Mouse (Mus musculus): ENCODE data around the gene Gabrg1. TPM values are rescaled to one million over a fixed set of nuclear protein-coding genes. Genes with fewer than 3 reads are reported as not detected.

Gabrg1 gene
- 2.2 and 4.3 TPM in 2 replicates for polyA plus RNA-seq (2015; fragmentation: Nextera tagmentation; extraction: Ambion mirVana)

DNA sequence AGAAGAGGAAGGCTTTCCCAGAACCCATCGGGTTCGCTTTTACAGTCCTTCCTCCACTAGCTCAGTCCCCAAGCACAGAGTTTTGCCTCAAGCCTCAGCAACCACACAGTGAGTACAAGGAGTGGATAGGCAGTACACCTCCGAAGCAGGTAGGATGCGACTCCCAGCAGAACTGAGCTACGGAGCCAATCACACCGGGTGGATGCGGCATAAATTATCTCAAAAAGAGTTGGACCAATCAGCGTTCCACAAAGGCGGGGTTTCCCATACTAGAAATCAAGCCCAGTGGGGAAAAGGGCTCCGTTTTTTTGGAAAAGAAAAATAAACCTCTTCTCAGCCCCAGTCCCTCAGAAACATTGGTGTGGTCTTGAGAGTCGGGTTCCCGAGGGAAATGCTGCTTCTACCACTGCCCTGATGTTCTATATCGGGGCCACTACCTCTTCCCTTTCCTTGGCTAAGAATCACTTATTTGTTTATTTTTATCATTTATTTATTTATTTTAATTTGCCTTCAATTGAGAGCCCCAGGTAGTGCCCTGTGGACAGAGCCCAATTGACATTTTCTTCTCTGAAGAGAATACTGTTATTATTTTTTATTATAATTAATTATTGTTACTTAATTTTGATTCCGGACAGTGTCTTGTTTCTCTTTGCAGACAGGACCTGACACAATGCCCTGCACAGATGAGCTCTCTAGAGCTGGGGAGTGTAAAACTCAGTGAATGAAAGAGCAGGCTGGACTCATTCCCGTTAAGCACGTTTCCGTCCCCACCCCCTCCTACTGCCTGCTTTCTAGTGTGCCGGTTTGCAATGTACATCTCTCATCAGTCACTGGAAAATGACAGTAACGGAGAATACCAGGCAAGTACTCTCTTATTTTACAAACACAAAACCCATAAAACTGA, at the start of gene Gabrg1:
Gene Gabrg1, minus strand, starts transcription at position 426 of the 904 bp plus-strand sequence.
- under 1% methylated on average over 19 of the region's 19 CpGs for WGBS

DNA sequence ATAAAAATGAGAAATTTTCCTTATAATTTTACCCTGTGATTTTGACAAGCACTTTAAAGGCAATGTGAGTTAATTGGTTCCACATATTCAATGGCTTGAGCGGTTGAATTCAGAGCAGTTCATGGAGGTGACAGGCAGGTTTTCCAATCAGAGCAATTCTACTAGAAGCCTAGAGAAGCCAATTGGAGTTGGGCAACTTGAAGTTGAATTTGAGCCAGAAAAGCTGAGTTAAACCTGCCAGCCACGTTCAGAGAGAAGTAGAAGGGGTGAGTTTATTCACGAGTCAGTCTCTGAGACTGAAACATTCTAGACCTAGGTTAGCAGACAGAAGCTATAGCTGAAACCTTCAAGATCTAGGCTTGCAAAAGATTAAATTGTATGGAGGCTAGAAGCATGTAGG, 41.6 kb upstream of the Gabrg1 start:
- 78% methylated on average over 3 of the region's 3 CpGs for WGBS
- H3K9me3 ChIP-seq (replicated peaks), result no peaks in the 10 kb centered on the region
- no peak overlapping the region for H3K9ac ChIP-seq
- no peaks in the 10 kb centered on the region for H3K27me3 ChIP-seq
- no peaks in the 10 kb centered on the region for H3K4me1 ChIP-seq
- no peak for ATAC-seq
- H3K27ac ChIP-seq, result no peak overlapping the region
- H3K4me2 ChIP-seq, result no peak overlapping the region
- no peaks in the 10 kb centered on the region for H3K36me3 ChIP-seq (ENCODE audit: poor library complexity, severe bottlenecking)
- no peak overlapping the region for H3K4me3 ChIP-seq

More for the DNA sequence above, at the start of gene Gabrg1:
- Histone ChIP-seq H3K36me3 (ENCODE audit: poor library complexity, severe bottlenecking) (no peaks in the 10 kb centered on the region), H3K4me1 (peaks cover 6% of the 10 kb centered on the region; the same call in 1 of the 2 replicates), H3K9ac (peak within 1 kb of the TSS; percentile 43), H3K27ac (peak within 1 kb of the TSS; percentile 61), H3K27me3 (no peaks in the 10 kb centered on the region), H3K9me3 (replicated peaks) (no peaks in the 10 kb centered on the region), H3K4me2 (peak within 1 kb of the TSS; percentile 66), H3K4me3 (peak within 1 kb of the TSS; percentile 47)
- ATAC-seq, result peak; percentile 93

DNA sequence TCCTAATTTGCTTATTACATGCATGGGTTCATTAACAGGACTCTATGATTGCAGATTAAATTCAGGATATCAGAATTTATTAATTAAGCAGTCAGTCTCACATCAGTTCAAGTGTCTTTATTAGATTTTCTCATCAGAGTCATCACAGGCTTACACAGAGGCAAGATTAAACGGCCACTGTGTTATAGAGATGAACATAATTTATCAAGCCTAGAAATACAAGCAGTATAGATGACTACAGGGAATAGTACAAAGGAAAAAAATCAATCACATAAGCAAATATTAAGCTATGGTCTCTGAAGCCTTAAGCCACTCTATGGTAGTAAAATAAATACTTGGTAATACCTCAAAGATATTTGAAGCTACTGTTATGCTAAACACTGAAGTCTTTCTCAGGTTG, 27.7 kb upstream of the Gabrg1 start:
- Histone ChIP-seq H3K27ac (no peak overlapping the region), H3K27me3 (no peaks in the 10 kb centered on the region), H3K9ac (no peak overlapping the region), H3K4me3 (no peak overlapping the region), H3K4me2 (no peak overlapping the region), H3K9me3 (replicated peaks) (no peaks in the 10 kb centered on the region), H3K36me3 (ENCODE audit: poor library complexity, severe bottlenecking) (no peaks in the 10 kb centered on the region), H3K4me1 (no peaks in the 10 kb centered on the region)
- WGBS, result 72% methylated on average over 1 of the region's 1 CpGs
- no peak for ATAC-seq

DNA sequence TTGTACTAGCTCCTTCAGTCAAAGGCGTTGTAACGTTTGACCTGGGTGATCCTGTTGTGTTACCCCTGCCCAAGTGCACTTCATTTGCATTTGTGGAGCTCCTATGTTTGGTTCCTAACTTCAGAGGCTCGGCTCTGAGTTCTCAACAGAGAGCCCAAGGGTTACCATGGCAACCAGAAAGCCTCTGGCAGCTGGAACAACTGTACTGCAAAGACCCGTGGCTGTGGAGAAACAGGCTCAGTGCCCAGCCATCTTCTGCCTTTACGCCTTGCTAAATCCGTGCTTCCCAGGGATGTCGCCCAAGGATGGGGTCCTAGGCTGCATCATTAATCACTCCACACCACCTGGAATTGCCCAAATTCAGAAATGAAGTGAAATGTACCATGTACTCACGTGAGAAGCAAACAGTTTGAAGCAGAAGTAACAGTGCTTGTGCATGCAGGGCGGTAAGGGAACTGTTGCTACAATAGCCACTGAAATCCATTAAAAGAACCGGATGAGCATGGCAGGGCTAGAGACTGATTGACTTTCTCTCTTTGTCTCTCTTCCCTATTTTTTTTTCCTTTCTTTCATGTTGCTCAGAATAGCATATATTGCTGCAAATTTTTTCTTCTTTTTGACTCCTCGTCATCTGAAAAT, 798 bp upstream of the Gabrg1 start:
- Histone ChIP-seq H3K4me2 (peak overlapping the region; percentile 66), H3K9me3 (replicated peaks) (no peaks in the 10 kb centered on the region), H3K9ac (peak overlapping the region; percentile 43; the same call in 1 of the 2 replicates), H3K4me1 (peaks cover 6% of the 10 kb centered on the region; the same call in 1 of the 2 replicates), H3K36me3 (ENCODE audit: poor library complexity, severe bottlenecking) (no peaks in the 10 kb centered on the region), H3K27ac (peak overlapping the region; percentile 61), H3K4me3 (peak overlapping the region; percentile 47), H3K27me3 (no peaks in the 10 kb centered on the region)
- 6% methylated on average over 11 of the region's 11 CpGs for WGBS
- ATAC-seq, result peak; percentile 95

DNA sequence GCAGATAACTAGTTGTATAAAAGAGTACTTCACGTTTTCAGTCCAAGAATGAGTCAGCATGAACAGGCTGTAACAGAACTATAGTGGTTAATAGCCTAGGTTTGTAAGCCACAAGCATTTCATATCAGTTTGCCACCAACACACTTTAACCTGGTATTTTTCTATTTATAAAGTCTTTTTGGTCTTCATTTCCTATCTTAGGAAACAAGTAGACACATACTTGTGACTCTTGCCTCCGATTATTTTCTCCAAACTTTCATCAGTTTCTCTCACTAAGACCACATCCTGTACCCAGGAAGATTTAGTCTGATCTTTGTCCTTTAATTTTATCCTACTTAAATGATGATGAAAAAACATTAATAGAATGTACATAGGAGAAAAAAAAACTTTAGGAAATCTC, 23.7 kb downstream of the Gabrg1 start:
- Histone ChIP-seq H3K9ac (no peak overlapping the region), H3K4me3 (no peak overlapping the region), H3K27ac (no peak overlapping the region), H3K4me2 (no peak overlapping the region), H3K36me3 (ENCODE audit: poor library complexity, severe bottlenecking) (no peaks in the 10 kb centered on the region), H3K9me3 (replicated peaks) (no peaks in the 10 kb centered on the region), H3K4me1 (no peaks in the 10 kb centered on the region), H3K27me3 (no peaks in the 10 kb centered on the region)
- no peak for ATAC-seq
- 85% methylated on average over 2 of the region's 2 CpGs for WGBS

DNA sequence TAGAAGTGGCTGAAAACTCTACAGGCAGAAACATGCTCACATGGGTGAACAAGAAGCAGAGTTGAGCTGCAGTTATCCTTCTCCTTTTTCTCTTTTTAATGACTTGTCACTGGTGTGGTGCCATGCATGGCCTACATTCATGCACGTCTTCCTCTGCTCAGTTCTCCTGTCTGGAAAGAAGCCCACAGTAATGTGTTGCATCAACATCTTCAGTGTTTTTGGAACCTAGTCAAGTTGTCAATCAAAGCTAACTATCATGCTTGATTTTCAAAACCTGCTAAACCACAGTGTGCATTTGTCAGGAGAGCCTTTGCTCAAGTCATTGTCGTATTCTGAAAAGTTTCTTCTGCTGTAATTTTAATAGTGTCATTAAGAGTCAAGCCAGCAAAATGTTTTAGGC, 106.3 kb downstream of the Gabrg1 start:
- H3K9ac ChIP-seq, result no peak overlapping the region
- no peak for ATAC-seq
- no peak overlapping the region for H3K27ac ChIP-seq
- H3K4me2 ChIP-seq, result no peak overlapping the region
- H3K4me3 ChIP-seq, result no peak overlapping the region
- H3K9me3 ChIP-seq (replicated peaks), result no peaks in the 10 kb centered on the region
- no peaks in the 10 kb centered on the region for H3K27me3 ChIP-seq
- H3K4me1 ChIP-seq, result no peaks in the 10 kb centered on the region
- no peaks in the 10 kb centered on the region for H3K36me3 ChIP-seq (ENCODE audit: poor library complexity, severe bottlenecking)
- WGBS, result 86% methylated on average over 2 of the region's 2 CpGs

DNA sequence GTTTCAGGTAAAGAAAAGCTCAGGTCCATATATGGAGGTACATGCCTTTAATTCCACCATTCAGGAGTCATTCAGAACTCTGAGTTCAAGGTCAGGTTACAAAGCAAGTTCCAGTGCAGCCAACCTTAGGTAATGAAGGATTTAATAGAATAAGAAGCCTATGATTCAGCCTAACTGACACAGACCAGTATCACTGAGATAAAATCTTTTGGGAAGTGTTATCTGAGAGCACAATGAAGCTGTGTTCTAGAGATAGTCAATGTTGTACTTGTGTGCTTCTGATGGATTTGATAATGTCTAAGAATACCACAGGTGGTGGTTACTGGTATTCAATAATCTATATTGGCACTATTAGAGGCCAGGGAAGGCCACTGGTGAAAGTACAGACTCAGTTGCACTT, 138.1 kb downstream of the Gabrg1 start:
- no peaks in the 10 kb centered on the region for H3K4me1 ChIP-seq
- no peak overlapping the region for H3K4me3 ChIP-seq
- no peak for ATAC-seq
- H3K27ac ChIP-seq, result no peak overlapping the region
- H3K4me2 ChIP-seq, result no peak overlapping the region
- H3K9me3 ChIP-seq (replicated peaks), result no peaks in the 10 kb centered on the region
- H3K27me3 ChIP-seq, result no peaks in the 10 kb centered on the region
- H3K9ac ChIP-seq, result no peak overlapping the region
- H3K36me3 ChIP-seq (ENCODE audit: poor library complexity, severe bottlenecking), result no peaks in the 10 kb centered on the region
